Mouse (Mus musculus) intestine, embryonic 15.5 days (tissue): ENCODE measurements around the gene Adcy6. TPM values are rescaled to one million over a fixed set of nuclear protein-coding genes. Genes with fewer than 3 reads are reported as not detected.

Source experiments
- ATAC-seq: fragments of 200-750 bp; cut with Nextera tagmentation; 2 replicates; pipeline ENCODE4 v1.8.0; 2017; ENCODE audit warnings: moderate TSS enrichment, moderate library complexity
- H3K27ac ChIP-seq: fragments of 300-500 bp; sonication (generic); 2 replicates; pipeline ENCODE4 v1.5.1; 2015; ENCODE audit warnings: mild to moderate bottlenecking, inconsistent platforms
- H3K27me3 ChIP-seq: fragments of 300-500 bp; sonication (generic); replicated peaks from 2 replicates; pipeline ENCODE4 v1.6.1; 2015; ENCODE audit warnings: inconsistent platforms
- H3K36me3 ChIP-seq: fragments of 300-500 bp; sonication (generic); 2 replicates; pipeline ENCODE4 v1.6.1; 2015; ENCODE audit warnings: inconsistent platforms
- H3K4me1 ChIP-seq: fragments of 300-500 bp; sonication (generic); replicated peaks from 2 replicates; pipeline ENCODE4 v1.6.1; 2015; ENCODE audit warnings: inconsistent platforms
- H3K4me2 ChIP-seq: fragments of 300-500 bp; sonication (generic); replicated peaks from 2 replicates; pipeline ENCODE4 v1.6.1; 2015; ENCODE audit warnings: mild to moderate bottlenecking, inconsistent platforms
- H3K4me3 ChIP-seq: fragments of 300-500 bp; sonication (generic); replicated peaks from 2 replicates; pipeline ENCODE4 v1.5.1; 2015; ENCODE audit warnings: inconsistent platforms
- H3K9ac ChIP-seq: fragments of 300-500 bp; sonication (generic); 2 replicates; pipeline ENCODE4 v1.6.1; 2015; ENCODE audit warnings: inconsistent platforms
- H3K9me3 ChIP-seq: fragments of 300-500 bp; sonication (generic); 2 replicates; pipeline ENCODE4 v1.6.1; 2016; ENCODE audit warnings: inconsistent platforms
- WGBS: fragments of 180-500 bp; shearing (Covaris S2); methylation state at CpG from one replicate; pipeline ENCODE4 v1.1.7; 2015; 5-methylcytosine and 5-hydroxymethylcytosine counted together
- polyA plus RNA-seq: library from polyadenylated mRNA; unstranded; fragments of >200 nt; fragmentation: Nextera tagmentation; extraction: Ambion mirVana; gene quantifications from 2 replicates; pipeline ENCODE4 v1.2.1, GENCODE M21; 2015

Adcy6 gene
- polyA plus RNA-seq, 1 experiment from 2014 or later = 21.4 TPM

DNA sequence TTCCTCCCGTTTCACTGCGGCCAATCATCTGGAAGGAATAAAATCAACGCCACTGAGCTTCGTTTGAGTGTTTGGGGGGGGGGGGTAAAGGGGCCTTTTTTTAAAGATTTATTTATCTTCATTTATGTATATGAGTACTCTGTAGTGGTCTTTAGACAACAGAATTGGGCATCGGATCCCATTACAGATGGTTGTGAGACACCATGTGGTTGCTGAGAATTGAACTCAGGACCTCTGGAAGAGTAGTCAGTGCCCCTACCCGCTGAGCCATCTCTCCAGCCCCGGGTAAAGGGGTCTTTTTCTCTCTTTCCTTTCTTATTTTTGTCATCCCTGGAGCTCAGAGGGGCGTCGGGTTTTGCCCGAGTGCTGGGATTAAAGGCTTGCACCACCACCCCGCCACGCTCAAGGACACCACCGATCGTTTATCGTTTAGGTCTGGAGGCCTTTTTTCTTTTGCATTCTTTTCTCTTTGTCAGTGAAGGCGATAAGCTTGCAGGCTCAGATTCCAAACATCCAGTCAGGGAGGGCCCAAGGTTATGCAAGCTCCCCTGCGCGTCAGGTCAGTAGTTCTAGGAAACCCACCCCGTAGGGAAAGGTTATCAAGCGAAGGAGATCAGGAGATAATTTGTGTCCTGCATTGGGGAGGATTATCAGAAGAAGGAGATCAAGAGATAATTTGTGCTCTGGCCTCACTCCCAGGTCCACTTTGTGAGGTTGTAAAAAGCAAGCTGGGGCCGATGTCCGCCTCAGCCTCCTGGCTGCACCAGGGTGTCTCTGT is 41.4 kb downstream of the Adcy6 start:
- H3K4me1 ChIP-seq = peaks cover 17% of the 10 kb centered on the region
- 4% methylated on average over 22 of the region's 22 CpGs for WGBS
- H3K36me3 ChIP-seq = no peaks in the 10 kb centered on the region
- ATAC-seq = peak; percentile 27; the same call in 1 of the 2 replicates
- H3K9me3 ChIP-seq = no peaks in the 10 kb centered on the region
- peak overlapping the region; percentile 73 for H3K4me3 ChIP-seq
- H3K4me2 ChIP-seq = peak overlapping the region; percentile 67
- peak overlapping the region; percentile 76 for H3K9ac ChIP-seq
- H3K27ac ChIP-seq = peak overlapping the region; percentile 93
- no peaks in the 10 kb centered on the region for H3K27me3 ChIP-seq

DNA sequence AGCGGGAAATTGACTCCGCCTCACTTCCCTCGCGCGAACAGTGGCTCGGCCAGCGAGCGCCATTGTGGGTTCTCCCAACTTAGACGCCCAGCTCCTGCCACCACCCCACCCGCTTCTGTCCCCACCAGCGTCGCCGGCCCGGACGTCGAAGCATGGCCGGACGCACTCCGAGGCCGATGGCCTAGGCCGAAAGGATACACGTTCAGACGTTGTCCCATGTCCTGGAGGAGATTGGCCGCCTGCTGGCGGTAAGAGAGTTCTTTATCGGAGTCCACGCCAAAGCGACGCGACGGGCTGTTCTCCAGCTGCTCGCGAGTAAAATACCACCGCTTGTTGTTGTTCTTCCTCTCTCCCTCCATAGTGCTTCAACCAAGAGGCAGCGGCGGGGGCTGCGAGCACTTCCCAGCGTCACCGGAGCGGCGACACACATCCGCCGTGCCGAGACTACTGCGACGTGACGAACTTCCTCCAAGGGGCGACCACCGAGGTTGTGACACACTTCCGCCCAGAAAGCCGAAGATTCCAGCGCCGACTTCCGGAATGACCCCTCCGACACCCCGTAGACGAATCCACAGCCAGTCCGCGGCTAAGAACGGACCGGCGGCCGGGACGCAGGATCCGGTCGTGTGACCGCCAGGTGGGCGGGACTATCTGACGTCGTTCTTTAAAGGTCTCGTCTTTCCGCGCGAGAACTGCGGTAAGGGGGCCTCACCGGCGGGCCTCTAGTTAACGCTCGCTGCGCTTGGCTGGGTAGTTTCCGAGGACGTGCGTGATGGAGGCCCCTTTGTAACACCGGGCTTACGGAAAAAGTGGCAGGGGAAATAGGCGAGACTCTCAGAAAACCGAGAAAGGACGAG is 42.4 kb downstream of the Adcy6 start:
- H3K9ac ChIP-seq = peak overlapping the region; percentile 97
- H3K27me3 ChIP-seq = no peaks in the 10 kb centered on the region
- H3K36me3 ChIP-seq = no peaks in the 10 kb centered on the region
- peaks cover 17% of the 10 kb centered on the region for H3K4me1 ChIP-seq
- H3K27ac ChIP-seq = peak overlapping the region; percentile 96
- peak overlapping the region; percentile 68 for H3K4me2 ChIP-seq
- ATAC-seq = peak; percentile 96
- WGBS = under 1% methylated on average over 88 of the region's 88 CpGs
- H3K4me3 ChIP-seq = peak overlapping the region; percentile 90
- H3K9me3 ChIP-seq = no peaks in the 10 kb centered on the region

DNA sequence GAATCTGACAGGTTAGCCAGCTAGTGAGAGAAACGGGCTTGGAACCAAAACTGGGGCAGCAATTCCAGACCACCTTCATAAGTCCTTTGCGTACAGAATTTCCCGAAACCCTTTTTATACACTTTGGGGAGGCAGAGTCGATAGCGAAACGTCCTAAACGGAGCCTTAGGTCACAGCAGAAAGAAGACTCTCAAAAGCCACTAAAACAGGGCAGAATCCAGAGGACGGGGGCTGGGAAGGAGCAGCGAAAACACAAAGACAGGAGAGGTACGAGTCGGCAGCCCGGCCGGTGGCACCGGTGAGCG is 43.0 kb downstream of the Adcy6 start:
- Histone ChIP-seq H3K4me2 (peak overlapping the region; percentile 68), H3K4me1 (peaks cover 17% of the 10 kb centered on the region), H3K36me3 (no peaks in the 10 kb centered on the region), H3K9me3 (no peaks in the 10 kb centered on the region), H3K27me3 (no peaks in the 10 kb centered on the region), H3K4me3 (peak overlapping the region; percentile 90), H3K9ac (peak overlapping the region; percentile 97), H3K27ac (peak overlapping the region; percentile 96)
- under 1% methylated on average over 15 of the region's 15 CpGs for WGBS
- no peak for ATAC-seq

DNA sequence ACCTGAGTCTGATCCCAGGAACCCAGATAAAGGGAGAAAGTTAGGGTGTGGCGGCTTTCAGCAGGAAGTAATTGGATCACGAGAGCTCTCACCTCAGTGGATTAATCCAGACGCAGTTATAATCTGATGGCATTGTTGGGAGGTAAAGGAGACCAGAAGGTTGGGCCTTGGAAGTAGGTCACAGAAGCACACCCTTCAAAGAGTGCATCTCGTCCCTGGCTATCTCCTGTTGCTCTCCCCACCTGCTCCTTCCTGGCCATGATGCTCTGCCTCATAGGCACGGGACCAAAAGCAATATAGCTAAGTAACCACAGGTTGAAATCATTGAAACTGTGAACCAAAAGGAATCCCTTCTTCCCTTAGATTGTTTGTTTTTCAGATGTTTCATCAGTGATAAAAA is 52.7 kb downstream of the Adcy6 start:
- no peak overlapping the region for H3K4me3 ChIP-seq
- 89% methylated on average over 5 of the region's 5 CpGs for WGBS
- no peak overlapping the region for H3K27ac ChIP-seq
- no peak overlapping the region for H3K4me2 ChIP-seq
- H3K9me3 ChIP-seq = no peaks in the 10 kb centered on the region
- H3K36me3 ChIP-seq = peaks cover 23% of the 10 kb centered on the region
- no peak for ATAC-seq
- H3K27me3 ChIP-seq = no peaks in the 10 kb centered on the region
- no peaks in the 10 kb centered on the region for H3K4me1 ChIP-seq
- no peak overlapping the region for H3K9ac ChIP-seq

DNA sequence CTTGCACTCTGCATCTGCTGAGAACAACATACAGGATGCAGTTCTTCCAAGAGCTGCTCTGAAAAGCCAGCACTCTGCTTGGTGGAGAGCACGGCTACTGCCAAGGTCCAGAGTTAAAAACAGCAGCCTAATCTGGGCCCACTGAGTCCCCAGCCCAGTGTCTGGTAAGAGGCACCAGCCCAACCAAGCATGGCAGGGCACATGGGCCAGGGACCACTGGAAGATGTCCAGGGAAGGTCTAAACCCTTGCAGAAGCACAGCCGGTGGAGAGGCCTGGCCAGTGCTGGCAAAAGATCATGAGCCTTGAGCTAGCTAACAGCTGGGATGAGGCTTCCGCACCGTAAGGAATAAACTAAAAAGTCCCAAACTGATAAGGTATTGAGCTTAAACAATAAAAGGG is 54.0 kb downstream of the Adcy6 start:
- ATAC-seq = no peak
- WGBS = 90% methylated on average over 4 of the region's 4 CpGs
- H3K36me3 ChIP-seq = peaks cover 30% of the 10 kb centered on the region
- no peaks in the 10 kb centered on the region for H3K9me3 ChIP-seq
- H3K4me3 ChIP-seq = no peak overlapping the region
- H3K4me1 ChIP-seq = no peaks in the 10 kb centered on the region
- no peak overlapping the region for H3K9ac ChIP-seq
- no peaks in the 10 kb centered on the region for H3K27me3 ChIP-seq
- H3K4me2 ChIP-seq = no peak overlapping the region
- no peak overlapping the region for H3K27ac ChIP-seq

DNA sequence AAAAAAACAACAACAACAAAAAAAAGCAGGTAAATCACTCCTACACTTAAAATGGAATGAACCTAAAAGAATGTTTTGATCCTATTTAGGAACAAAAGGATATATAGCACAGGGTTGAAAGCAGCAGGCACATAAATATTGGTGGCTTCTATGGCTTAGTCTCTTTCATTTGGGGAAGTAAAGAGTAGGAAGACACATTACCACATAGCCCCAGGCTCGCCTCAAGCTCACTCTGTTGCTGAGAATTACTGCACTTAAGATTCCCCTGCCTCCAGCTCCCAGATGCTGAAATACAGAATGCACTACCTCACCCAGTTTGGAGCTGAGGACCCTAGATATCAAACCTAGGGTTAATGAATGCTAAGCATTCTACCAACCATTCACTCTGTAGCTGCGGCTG is 57.1 kb downstream of the Adcy6 start:
- H3K9ac ChIP-seq = no peak overlapping the region
- H3K4me2 ChIP-seq = no peak overlapping the region
- no peaks in the 10 kb centered on the region for H3K4me1 ChIP-seq
- WGBS = 88% methylated on average over 2 of the region's 2 CpGs
- H3K9me3 ChIP-seq = no peaks in the 10 kb centered on the region
- no peak for ATAC-seq
- peaks cover 30% of the 10 kb centered on the region for H3K36me3 ChIP-seq
- no peak overlapping the region for H3K27ac ChIP-seq
- H3K4me3 ChIP-seq = no peak overlapping the region
- no peaks in the 10 kb centered on the region for H3K27me3 ChIP-seq

DNA sequence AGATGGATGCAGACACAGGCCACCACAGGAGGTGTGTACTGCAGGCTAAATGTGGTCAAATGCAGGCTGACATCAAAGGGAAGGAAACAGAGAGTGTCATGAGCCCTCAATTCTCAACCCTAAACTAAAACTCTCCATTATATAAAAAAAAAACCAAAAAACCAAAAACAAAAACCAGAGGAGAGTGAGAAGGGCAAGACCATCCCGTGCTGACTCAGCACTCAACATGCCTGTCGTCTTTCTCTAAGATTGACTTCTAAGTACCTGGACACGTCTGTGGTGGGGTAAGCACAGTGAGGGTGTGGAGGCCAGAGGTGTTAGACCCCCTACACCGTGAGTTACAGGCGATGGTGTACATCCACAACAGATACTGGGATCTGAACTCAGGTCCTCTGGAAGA is 63.0 kb downstream of the Adcy6 start:
- H3K27ac ChIP-seq = no peak overlapping the region
- H3K9me3 ChIP-seq = no peaks in the 10 kb centered on the region
- H3K4me2 ChIP-seq = no peak overlapping the region
- H3K4me3 ChIP-seq = no peak overlapping the region
- H3K27me3 ChIP-seq = no peaks in the 10 kb centered on the region
- WGBS = 89% methylated on average over 5 of the region's 5 CpGs
- H3K36me3 ChIP-seq = peaks cover 47% of the 10 kb centered on the region
- no peaks in the 10 kb centered on the region for H3K4me1 ChIP-seq
- ATAC-seq = no peak
- no peak overlapping the region for H3K9ac ChIP-seq

DNA sequence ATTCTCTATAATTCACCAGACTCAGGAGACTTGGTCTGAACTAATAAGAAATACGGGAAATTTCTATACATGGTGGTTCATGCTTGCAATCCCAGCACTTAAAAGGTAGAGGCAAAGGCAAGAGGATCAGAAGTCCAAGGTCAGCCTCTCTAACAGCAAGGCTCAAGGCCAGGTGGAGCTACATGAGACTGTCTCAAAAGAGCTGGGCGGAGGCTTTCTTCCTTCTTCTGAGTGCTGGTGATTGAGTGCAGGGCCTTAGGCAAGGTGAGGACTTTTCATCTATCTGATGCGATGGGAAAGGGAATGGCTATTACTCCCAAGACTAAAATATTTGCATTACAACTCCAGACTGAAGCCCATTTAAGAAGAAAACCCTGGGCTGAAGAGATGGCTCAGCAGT is 64.7 kb downstream of the Adcy6 start:
- no peak overlapping the region for H3K9ac ChIP-seq
- no peaks in the 10 kb centered on the region for H3K9me3 ChIP-seq
- peaks cover 42% of the 10 kb centered on the region for H3K36me3 ChIP-seq
- H3K27ac ChIP-seq = no peak overlapping the region
- no peaks in the 10 kb centered on the region for H3K4me1 ChIP-seq
- H3K27me3 ChIP-seq = no peaks in the 10 kb centered on the region
- H3K4me2 ChIP-seq = no peak overlapping the region
- WGBS = 89% methylated on average over 3 of the region's 3 CpGs
- H3K4me3 ChIP-seq = no peak overlapping the region
- no peak for ATAC-seq

DNA sequence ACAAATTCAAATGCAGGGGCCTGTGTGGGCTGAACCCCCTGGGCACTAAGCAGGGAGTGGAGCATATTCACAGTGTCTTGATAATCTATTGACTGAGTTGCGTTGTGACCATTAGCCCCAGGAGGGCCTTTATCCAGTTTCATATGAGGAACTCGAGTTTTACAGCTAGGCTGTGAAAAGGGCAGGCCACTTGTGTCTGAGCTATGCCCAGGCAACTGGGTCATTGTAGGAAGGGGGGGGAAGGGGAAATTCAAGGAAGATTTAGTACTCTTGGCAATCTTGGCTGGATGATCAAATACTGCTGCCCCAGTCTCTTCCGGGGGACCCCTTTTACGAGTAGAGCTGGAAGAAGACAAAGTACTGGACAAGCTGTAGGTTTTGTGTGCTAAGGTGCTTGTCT is 66.5 kb downstream of the Adcy6 start:
- Histone ChIP-seq H3K9ac (no peak overlapping the region), H3K36me3 (peaks cover 44% of the 10 kb centered on the region), H3K4me2 (no peak overlapping the region), H3K27me3 (no peaks in the 10 kb centered on the region), H3K9me3 (no peaks in the 10 kb centered on the region), H3K27ac (no peak overlapping the region), H3K4me3 (no peak overlapping the region), H3K4me1 (no peaks in the 10 kb centered on the region)
- no peak for ATAC-seq
- 82% methylated on average over 4 of the region's 4 CpGs for WGBS

DNA sequence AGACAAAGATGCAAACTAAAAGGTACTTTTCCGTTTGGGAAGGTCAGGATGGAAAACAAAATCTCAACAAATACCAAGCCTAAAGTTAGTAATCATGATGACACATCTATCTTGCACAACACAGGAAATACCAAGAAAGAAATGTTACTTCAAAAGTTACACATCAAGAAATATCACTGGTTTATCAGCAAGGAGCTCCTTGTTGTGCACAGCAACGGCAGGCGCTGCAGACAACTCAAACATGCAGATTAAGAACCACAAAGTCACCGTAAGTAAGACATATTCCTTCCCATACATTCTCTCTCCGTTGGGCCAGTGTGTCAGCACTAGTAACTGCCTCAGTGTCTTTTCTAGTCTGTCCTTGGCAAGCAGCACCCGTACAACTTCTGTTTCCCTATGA is 68.8 kb downstream of the Adcy6 start:
- Histone ChIP-seq H3K4me1 (no peaks in the 10 kb centered on the region), H3K36me3 (peaks cover 34% of the 10 kb centered on the region), H3K4me2 (no peak overlapping the region), H3K27me3 (no peaks in the 10 kb centered on the region), H3K27ac (no peak overlapping the region), H3K4me3 (no peak overlapping the region), H3K9ac (no peak overlapping the region), H3K9me3 (no peaks in the 10 kb centered on the region)
- 86% methylated on average over 6 of the region's 6 CpGs for WGBS
- no peak for ATAC-seq
